In the genomic region with DNA sequence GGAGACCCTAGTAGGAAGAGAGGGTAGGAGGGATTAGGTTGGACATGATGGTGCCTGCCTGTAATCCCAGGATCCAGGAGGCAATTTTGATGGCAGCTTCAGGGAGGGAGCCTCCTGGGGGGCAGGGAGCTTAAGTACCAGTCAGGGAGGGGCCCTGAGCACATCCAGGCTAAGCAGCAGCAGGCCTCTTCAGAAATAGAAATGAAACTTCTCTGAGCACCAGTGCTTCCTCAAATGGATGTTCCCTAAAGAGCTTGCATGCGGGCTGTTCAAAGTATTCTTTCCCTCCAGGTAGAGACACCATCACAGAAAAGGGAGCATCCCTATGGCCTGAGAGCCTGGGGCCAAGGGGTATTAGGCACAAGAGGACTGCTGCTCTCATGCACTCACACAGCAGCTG, we compare ENCODE assay signal across 27 mouse cellular contexts. TPM values are rescaled to one million over a fixed set of nuclear protein-coding genes. Genes with fewer than 3 reads are reported as not detected.
DNase-seq lines count a peak whose midpoint lies in the region; ATAC-seq lines count a peak whose summit lies in the region.
"Had no signal": no experiment of that assay in that cellular context is flagged by ENCODE, and none has a peak within 500 bp of the region (broad histone marks: within the 10 kb centered on the region; RNA-seq: fewer than 3 reads in every experiment).

No protein-coding gene starts in this region.

- no peaks in the 10 kb centered on the region for H3K9me3 ChIP-seq in hindbrain, embryonic 13.5 days
- H3K9me3 ChIP-seq in hindbrain, embryonic 14.5 days (ENCODE audit: control insufficient read depth, low read length) = no peaks in the 10 kb centered on the region
- H3K9me3 ChIP-seq in liver, embryonic 15.5 days (replicated peaks) = no peaks in the 10 kb centered on the region
- H3K9me3 ChIP-seq: embryonic facial prominence, embryonic 13.5 days; forebrain, embryonic 12.5 days; heart, embryonic 13.5 days had no signal

- no peak overlapping the region for H3K4me2 ChIP-seq in hindbrain, embryonic 13.5 days
- H3K4me2 ChIP-seq in hindbrain, embryonic 14.5 days (replicated peaks) = no peak overlapping the region
- H3K4me2 ChIP-seq in liver, embryonic 15.5 days = no peak overlapping the region
- H3K4me2 ChIP-seq: embryonic facial prominence, embryonic 13.5 days; forebrain, embryonic 12.5 days; heart, embryonic 13.5 days had no signal

- peaks cover 96% of the 10 kb centered on the region for H3K36me3 ChIP-seq in hindbrain, embryonic 13.5 days
- peaks cover 99% of the 10 kb centered on the region for H3K36me3 ChIP-seq in hindbrain, embryonic 14.5 days (replicated peaks; ENCODE audit: control insufficient read depth, insufficient read depth)
- peaks cover 100% of the 10 kb centered on the region for H3K36me3 ChIP-seq in liver, embryonic 15.5 days (replicated peaks)

- no peak overlapping the region for H3K4me3 ChIP-seq in hindbrain, embryonic 13.5 days
- no peak overlapping the region for H3K4me3 ChIP-seq in hindbrain, embryonic 14.5 days (replicated peaks; ENCODE audit: low read length)
- no peak overlapping the region for H3K4me3 ChIP-seq in liver, embryonic 15.5 days (replicated peaks)
- H3K4me3 ChIP-seq: embryonic facial prominence, embryonic 13.5 days; forebrain, embryonic 12.5 days; heart, embryonic 13.5 days had no signal

- DNase-seq in hindbrain, embryonic 14.5 days (ENCODE audit: low spot score) = no peak
- DNase-seq in layer of hippocampus, adult 9-10 months (ENCODE audit: low spot score) = no peak
- no peak for DNase-seq in ovary, postnatal 10 days (ENCODE audit: low spot score)
- no peak for DNase-seq in testis, postnatal 14 days (ENCODE audit: low spot score)
- DNase-seq: adrenal gland, adult 2 months; adrenal gland, postnatal 25 days; cerebellum, adult 11 months; cerebellum, adult 9-10 months; cerebellum, postnatal 25 days; gastrocnemius, postnatal 25 days; heart, adult 11 months; heart, postnatal 36 days had no signal

- H3K9ac ChIP-seq in hindbrain, embryonic 13.5 days = 0 out of 2 replicates have a peak overlapping the region, but pooled peaks have one; percentile 24
- no peak overlapping the region for H3K9ac ChIP-seq in hindbrain, embryonic 14.5 days
- no peak overlapping the region for H3K9ac ChIP-seq in liver, embryonic 15.5 days
- H3K9ac ChIP-seq: embryonic facial prominence, embryonic 13.5 days; forebrain, embryonic 12.5 days; heart, embryonic 13.5 days had no signal

- H3K27me3 ChIP-seq in hindbrain, embryonic 13.5 days = no peaks in the 10 kb centered on the region
- H3K27me3 ChIP-seq in hindbrain, embryonic 14.5 days (ENCODE audit: control insufficient read depth, insufficient read depth, low read length) = no peaks in the 10 kb centered on the region
- no peaks in the 10 kb centered on the region for H3K27me3 ChIP-seq in liver, embryonic 15.5 days
- H3K27me3 ChIP-seq: embryonic facial prominence, embryonic 13.5 days; forebrain, embryonic 12.5 days; heart, embryonic 13.5 days; Patski had no signal

- 91% methylated on average over 1 of the region's 1 CpGs for WGBS in hindbrain, embryonic 13.5 days
- 100% methylated on average over 1 of the region's 1 CpGs for WGBS in hindbrain, embryonic 14.5 days
- 79% methylated on average over 1 of the region's 1 CpGs for WGBS in liver, embryonic 15.5 days (ENCODE audit: insufficient replicate concordance)

- ATAC-seq in hindbrain, embryonic 13.5 days (ENCODE audit: low FRiP score) = no peak
- no peak for ATAC-seq in hindbrain, embryonic 14.5 days (ENCODE audit: low FRiP score)
- peak; percentile 65 for ATAC-seq in granulocyte monocyte progenitor cell, adult 5-6 weeks (replicated peaks; ENCODE audit: poor library complexity, severe bottlenecking)
- ATAC-seq in liver, embryonic 15.5 days (ENCODE audit: insufficient read depth) = no peak
- ATAC-seq in monocyte, adult 5-6 weeks (replicated peaks; ENCODE audit: insufficient number of reproducible peaks, low FRiP score, low TSS enrichment, poor library complexity, severe bottlenecking) = 0 out of 2 replicates have a peak, but pooled peaks have one; percentile 15
- ATAC-seq: activated CD4-positive, CD25-positive, alpha-beta regulatory T cell, adult 4 months; forebrain, embryonic 16.5 days; hindbrain, postnatal 0 days; Patski had no signal

- H3K27ac ChIP-seq in hindbrain, embryonic 13.5 days = no peak overlapping the region
- H3K27ac ChIP-seq in hindbrain, embryonic 14.5 days = no peak overlapping the region
- peak overlapping the region; percentile 73 for H3K27ac ChIP-seq in liver, embryonic 15.5 days (replicated peaks)
- H3K27ac ChIP-seq: embryonic facial prominence, embryonic 13.5 days; forebrain, embryonic 12.5 days; heart, embryonic 13.5 days; hindbrain, postnatal 0 days had no signal

- H3K4me1 ChIP-seq in hindbrain, embryonic 13.5 days (replicated peaks) = no peaks in the 10 kb centered on the region
- H3K4me1 ChIP-seq in hindbrain, embryonic 14.5 days (replicated peaks; ENCODE audit: control insufficient read depth, insufficient read depth, low read length) = no peaks in the 10 kb centered on the region
- H3K4me1 ChIP-seq in liver, embryonic 15.5 days (replicated peaks) = peaks cover 73% of the 10 kb centered on the region
- H3K4me1 ChIP-seq: embryonic facial prominence, embryonic 13.5 days; forebrain, embryonic 12.5 days; heart, embryonic 13.5 days had no signal

RNA-seq across cellular contexts. Expression of a gene that starts 16.3 kb away (rescaled TPM):
- polyA plus RNA-seq in hindbrain, embryonic 13.5 days (2015; fragmentation: Nextera tagmentation; extraction: Ambion mirVana) = not detected in 2 replicates
- polyA plus RNA-seq in hindbrain, embryonic 14.5 days (2014; fragmentation: Nextera tagmentation; extraction: Ambion mirVana) = not detected in 2 replicates
- not detected in 2 replicates for total RNA-seq in granulocyte monocyte progenitor cell, adult 5-6 weeks (2014; fragmentation: Nextera tagmentation)
- not detected in 2 replicates for total RNA-seq in granulocyte monocyte progenitor cell, adult 5-6 weeks (2017)
- not detected in 2 replicates for polyA plus RNA-seq in liver, embryonic 15.5 days (2015; fragmentation: Nextera tagmentation; extraction: Ambion mirVana)
- total RNA-seq in monocyte, adult 5-6 weeks (2017) = 9.7 to 54.7 TPM (median 19.1 TPM) in 3 replicates
- total RNA-seq: adrenal gland, adult 2 months; adrenal gland, postnatal 25 days; gastrocnemius, adult 18-20 months; gastrocnemius, postnatal 25 days; heart, postnatal 36 days; hindbrain, postnatal 0 days had no signal
- polyA plus RNA-seq: activated CD4-positive, CD25-positive, alpha-beta regulatory T cell, adult 4 months; adrenal gland, adult 2 months; C2C12; embryonic facial prominence, embryonic 13.5 days; forebrain, embryonic 12.5 days; forebrain, embryonic 16.5 days; heart, embryonic 13.5 days; heart, postnatal 0 days; hindbrain, embryonic 11.5 days; hindbrain, postnatal 0 days had no signal

RNA-seq across cellular contexts. Expression of a gene that starts 24.6 kb away (rescaled TPM):
- 51.5 and 53.1 TPM in 2 replicates for polyA plus RNA-seq in hindbrain, embryonic 13.5 days (2015; fragmentation: Nextera tagmentation; extraction: Ambion mirVana)
- polyA plus RNA-seq in hindbrain, embryonic 14.5 days (2014; fragmentation: Nextera tagmentation; extraction: Ambion mirVana) = 42.8 and 43.1 TPM in 2 replicates
- 63.9 and 77.9 TPM in 2 replicates for total RNA-seq in granulocyte monocyte progenitor cell, adult 5-6 weeks (2014; fragmentation: Nextera tagmentation)
- total RNA-seq in granulocyte monocyte progenitor cell, adult 5-6 weeks (2017) = 114 and 117 TPM in 2 replicates
- polyA plus RNA-seq in liver, embryonic 15.5 days (2015; fragmentation: Nextera tagmentation; extraction: Ambion mirVana) = 57.2 and 60.4 TPM in 2 replicates
- total RNA-seq in monocyte, adult 5-6 weeks (2017) = 227 to 337 TPM (median 264 TPM) in 3 replicates

RNA-seq across cellular contexts. Expression of a gene that starts 28.7 kb away (rescaled TPM):
- 159 and 160 TPM in 2 replicates for polyA plus RNA-seq in hindbrain, embryonic 13.5 days (2015; fragmentation: Nextera tagmentation; extraction: Ambion mirVana)
- 185 and 197 TPM in 2 replicates for polyA plus RNA-seq in hindbrain, embryonic 14.5 days (2014; fragmentation: Nextera tagmentation; extraction: Ambion mirVana)
- total RNA-seq in granulocyte monocyte progenitor cell, adult 5-6 weeks (2014; fragmentation: Nextera tagmentation) = 47.4 and 55.1 TPM in 2 replicates
- total RNA-seq in granulocyte monocyte progenitor cell, adult 5-6 weeks (2017) = 23.4 and 25.8 TPM in 2 replicates
- 231 and 236 TPM in 2 replicates for polyA plus RNA-seq in liver, embryonic 15.5 days (2015; fragmentation: Nextera tagmentation; extraction: Ambion mirVana)
- total RNA-seq in monocyte, adult 5-6 weeks (2017) = 57.1 to 69.2 TPM (median 64.4 TPM) in 3 replicates

RNA-seq across cellular contexts. Expression of a gene that starts 51.8 kb away (rescaled TPM):
- polyA plus RNA-seq in hindbrain, embryonic 13.5 days (2015; fragmentation: Nextera tagmentation; extraction: Ambion mirVana) = 0.22 TPM in 1 of 2 replicates, not detected in the other
- 0.11 and 0.93 TPM in 2 replicates for polyA plus RNA-seq in hindbrain, embryonic 14.5 days (2014; fragmentation: Nextera tagmentation; extraction: Ambion mirVana)
- total RNA-seq in granulocyte monocyte progenitor cell, adult 5-6 weeks (2014; fragmentation: Nextera tagmentation) = not detected in 2 replicates
- total RNA-seq in granulocyte monocyte progenitor cell, adult 5-6 weeks (2017) = not detected in 2 replicates
- polyA plus RNA-seq in liver, embryonic 15.5 days (2015; fragmentation: Nextera tagmentation; extraction: Ambion mirVana) = not detected in 2 replicates
- total RNA-seq in monocyte, adult 5-6 weeks (2017) = not detected in 3 replicates
- total RNA-seq: adrenal gland, adult 2 months; adrenal gland, postnatal 25 days; gastrocnemius, adult 18-20 months; heart, postnatal 36 days had no signal
- polyA plus RNA-seq: activated CD4-positive, CD25-positive, alpha-beta regulatory T cell, adult 4 months; adrenal gland, adult 2 months; embryonic facial prominence, embryonic 13.5 days; heart, embryonic 13.5 days; heart, postnatal 0 days had no signal

Comparison
In these comparisons a context has a peak if more than half of its experiments do, and no peak if none do; other contexts are left out.
1. ATAC-seq: peak in granulocyte monocyte progenitor cell, adult 5-6 weeks (single experiment) and monocyte, adult 5-6 weeks (single experiment); none in hindbrain, embryonic 13.5 days (single experiment), hindbrain, embryonic 14.5 days (single experiment) and liver, embryonic 15.5 days (single experiment).